Mouse (Mus musculus): ENCODE data around the gene Cyp4f17.
"Not testable (repeated sequence)": the region's sequence is repeated elsewhere in the genome, so short reads cannot be mapped to it uniquely, and the experiment has no call there.

- TF ChIP-seq POLR2A (IDR thresholded peaks at IDR 0.05; ENCODE audit: borderline replicate concordance, extremely low read depth, insufficient read depth, insufficient read length, poor library complexity, severe bottlenecking); CTCF (IDR thresholded peaks at IDR 0.05; ENCODE audit: borderline replicate concordance, extremely low read depth, insufficient read depth, insufficient read length): not testable (repeated sequence)
Observed at GRCm38 (mm10) chr17:32500511-32500910, 5.3 kb upstream of the Cyp4f17 start.

All from brain, embryonic 14.5 days (tissue).